Mouse (Mus musculus): ENCODE results near the gene Zfp580. TPM values are rescaled to one million over a fixed set of nuclear protein-coding genes. Genes with fewer than 3 reads are reported as not detected.
A peak's percentile ranks its signal among the peaks of the same experiment; 100 is the strongest.

Gene Zfp580
- polyA plus RNA-seq, 1 experiment from 2014 or later: 30.4 TPM

- ATAC-seq (no peak), DNase-seq (ENCODE audit: low spot score) (no peak)
- no peak for TF ChIP-seq CTCF (IDR thresholded peaks at IDR 0.05)
- TF ChIP-seq EP300 (IDR thresholded peaks at IDR 0.05): no peak
- no peak overlapping the region for H3K4me3 ChIP-seq (ENCODE audit: low read depth, low read length)
- no peak overlapping the region for H3K27ac ChIP-seq (ENCODE audit: low read length)
- peaks cover 25% of the 10 kb centered on the region for H3K9me3 ChIP-seq (ENCODE audit: low read length)
- no peak overlapping the region for H3K9ac ChIP-seq (replicated peaks; ENCODE audit: low read depth)
- peaks cover 51% of the 10 kb centered on the region for H3K36me3 ChIP-seq (ENCODE audit: insufficient read depth, low read length)
- no peaks in the 10 kb centered on the region for H3K27me3 ChIP-seq (replicated peaks; ENCODE audit: insufficient read depth, low read length)
- H3K4me2 ChIP-seq (replicated peaks; ENCODE audit: low read depth, low read length): no peak overlapping the region
- 86% methylated on average over 41 of the region's 46 CpGs for WGBS
- H3K4me1 ChIP-seq (ENCODE audit: insufficient read depth, low read depth, low read length): no peaks in the 10 kb centered on the region
These were observed 19.8 kb upstream of the Zfp580 start for GRCm38 (mm10) chr7:5031496-5031895.

DNA sequence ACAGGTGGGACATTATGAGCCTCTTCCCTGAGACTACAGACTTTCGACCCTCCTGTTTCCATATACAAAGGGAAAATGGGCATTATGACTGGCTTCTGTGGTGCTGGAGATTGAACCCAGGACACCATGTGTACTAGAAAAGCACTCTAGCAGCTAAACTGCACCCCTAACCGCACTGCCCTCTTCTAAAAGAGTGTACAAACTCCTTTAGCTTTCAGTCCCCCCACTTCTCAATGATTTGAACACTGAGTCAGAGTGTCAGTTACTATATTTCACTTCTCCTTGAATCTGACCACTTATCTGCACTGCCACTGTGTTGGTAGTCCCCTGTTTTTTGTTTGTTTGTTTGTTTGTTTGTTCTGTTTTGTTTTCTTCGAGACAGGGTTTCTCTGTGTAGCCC is 17.5 kb upstream of the Zfp580 start, which contains the start of gene 4632433K11Rik:
TSS of gene 4632433K11Rik (plus strand) at position 301 of the 400 bp plus-strand sequence.
- TF ChIP-seq CTCF (IDR thresholded peaks at IDR 0.05): no peak
- no peak for TF ChIP-seq EP300 (IDR thresholded peaks at IDR 0.05)
- no peak within 1 kb of the TSS for H3K27ac ChIP-seq (ENCODE audit: low read length)
- DNase-seq (ENCODE audit: low spot score): no peak
- H3K4me1 ChIP-seq (ENCODE audit: insufficient read depth, low read depth, low read length): no peaks in the 10 kb centered on the region
- no peak for ATAC-seq
- 90% methylated on average over 3 of the region's 3 CpGs for WGBS
- H3K4me3 ChIP-seq (ENCODE audit: low read depth, low read length): no peak within 1 kb of the TSS
- peaks cover 25% of the 10 kb centered on the region for H3K9me3 ChIP-seq (ENCODE audit: low read length)
- H3K36me3 ChIP-seq (ENCODE audit: insufficient read depth, low read length): peaks cover 46% of the 10 kb centered on the region
- no peaks in the 10 kb centered on the region for H3K27me3 ChIP-seq (replicated peaks; ENCODE audit: insufficient read depth, low read length)
- H3K9ac ChIP-seq (replicated peaks; ENCODE audit: low read depth): no peak within 1 kb of the TSS
- H3K4me2 ChIP-seq (replicated peaks; ENCODE audit: low read depth, low read length): no peak within 1 kb of the TSS

- no peak for DNase-seq (ENCODE audit: low spot score)
- no peaks in the 10 kb centered on the region for H3K27me3 ChIP-seq (replicated peaks; ENCODE audit: insufficient read depth, low read length)
- H3K9me3 ChIP-seq (ENCODE audit: low read length): peaks cover 13% of the 10 kb centered on the region
- H3K27ac ChIP-seq (ENCODE audit: low read length): no peak overlapping the region
- H3K4me3 ChIP-seq (ENCODE audit: low read depth, low read length): no peak overlapping the region
- 96% methylated on average over 17 of the region's 17 CpGs for WGBS
- peaks cover 28% of the 10 kb centered on the region for H3K36me3 ChIP-seq (ENCODE audit: insufficient read depth, low read length)
- TF ChIP-seq EP300 (IDR thresholded peaks at IDR 0.05): no peak
- TF ChIP-seq CTCF (IDR thresholded peaks at IDR 0.05): no peak
- H3K9ac ChIP-seq (replicated peaks; ENCODE audit: low read depth): no peak overlapping the region
- no peak overlapping the region for H3K4me2 ChIP-seq (replicated peaks; ENCODE audit: low read depth, low read length)
- H3K4me1 ChIP-seq (ENCODE audit: insufficient read depth, low read depth, low read length): no peaks in the 10 kb centered on the region
- ATAC-seq: no peak
These were observed 15.7 kb upstream of the Zfp580 start for GRCm38 (mm10) chr7:5035628-5036027.

DNA sequence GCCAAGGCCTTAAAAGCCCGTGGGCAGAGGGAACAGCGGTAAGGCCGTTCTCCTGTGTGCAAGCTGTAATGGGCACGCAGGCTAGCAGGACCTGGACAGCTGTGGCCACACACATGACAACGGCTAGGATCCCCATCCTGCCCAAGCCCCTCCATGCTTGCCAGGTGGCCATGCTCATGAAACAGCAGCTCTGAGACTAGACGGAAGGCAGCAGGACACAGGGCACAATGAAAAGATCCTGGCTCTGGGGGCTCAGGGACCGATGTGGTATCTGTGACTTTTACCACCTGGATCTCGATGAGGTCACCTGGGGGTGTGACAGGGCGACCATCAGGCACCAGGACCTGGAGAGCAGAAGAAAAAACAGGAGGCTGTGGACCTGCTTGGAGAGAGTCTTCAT is 15.2 kb upstream of the Zfp580 start:
- Histone ChIP-seq H3K27ac (ENCODE audit: low read length) (no peak overlapping the region), H3K4me1 (ENCODE audit: insufficient read depth, low read depth, low read length) (no peaks in the 10 kb centered on the region), H3K9me3 (ENCODE audit: low read length) (peaks cover 8% of the 10 kb centered on the region), H3K9ac (replicated peaks; ENCODE audit: low read depth) (no peak overlapping the region), H3K4me3 (ENCODE audit: low read depth, low read length) (no peak overlapping the region), H3K4me2 (replicated peaks; ENCODE audit: low read depth, low read length) (no peak overlapping the region), H3K27me3 (replicated peaks; ENCODE audit: insufficient read depth, low read length) (no peaks in the 10 kb centered on the region), H3K36me3 (ENCODE audit: insufficient read depth, low read length) (peaks cover 23% of the 10 kb centered on the region)
- no peak for TF ChIP-seq EP300 (IDR thresholded peaks at IDR 0.05)
- TF ChIP-seq CTCF (IDR thresholded peaks at IDR 0.05): no peak
- 89% methylated on average over 9 of the region's 9 CpGs for WGBS
- DNase-seq (ENCODE audit: low spot score): no peak
- ATAC-seq: no peak

DNA sequence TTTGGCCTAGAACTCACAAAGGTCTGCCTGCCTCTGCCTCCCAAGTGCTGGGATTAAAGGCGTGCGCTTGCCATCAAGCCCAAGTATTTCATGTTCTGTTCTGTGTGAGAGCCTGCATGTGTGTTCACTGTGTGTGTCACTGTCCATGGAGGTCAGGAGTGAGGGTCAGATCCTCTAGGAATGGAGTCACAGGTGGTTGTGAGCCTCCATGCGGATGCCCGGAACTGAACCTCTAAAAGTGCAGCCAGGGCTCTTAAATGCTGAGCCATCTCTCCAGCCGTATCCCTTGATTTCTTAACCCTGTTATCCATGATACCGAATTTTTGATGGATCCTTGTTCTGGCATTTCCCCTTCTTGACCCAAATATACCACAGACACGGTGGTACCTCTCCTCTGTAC is 14.3 kb upstream of the Zfp580 start:
- Histone ChIP-seq H3K4me3 (ENCODE audit: low read depth, low read length) (no peak overlapping the region), H3K4me1 (ENCODE audit: insufficient read depth, low read depth, low read length) (no peaks in the 10 kb centered on the region), H3K9ac (replicated peaks; ENCODE audit: low read depth) (no peak overlapping the region), H3K9me3 (ENCODE audit: low read length) (no peaks in the 10 kb centered on the region), H3K27ac (ENCODE audit: low read length) (no peak overlapping the region), H3K27me3 (replicated peaks; ENCODE audit: insufficient read depth, low read length) (no peaks in the 10 kb centered on the region), H3K36me3 (ENCODE audit: insufficient read depth, low read length) (peaks cover 14% of the 10 kb centered on the region), H3K4me2 (replicated peaks; ENCODE audit: low read depth, low read length) (no peak overlapping the region)
- TF ChIP-seq CTCF (IDR thresholded peaks at IDR 0.05): no peak
- TF ChIP-seq EP300 (IDR thresholded peaks at IDR 0.05): no peak
- 96% methylated on average over 7 of the region's 7 CpGs for WGBS
- ATAC-seq (no peak), DNase-seq (ENCODE audit: low spot score) (no peak)

DNA sequence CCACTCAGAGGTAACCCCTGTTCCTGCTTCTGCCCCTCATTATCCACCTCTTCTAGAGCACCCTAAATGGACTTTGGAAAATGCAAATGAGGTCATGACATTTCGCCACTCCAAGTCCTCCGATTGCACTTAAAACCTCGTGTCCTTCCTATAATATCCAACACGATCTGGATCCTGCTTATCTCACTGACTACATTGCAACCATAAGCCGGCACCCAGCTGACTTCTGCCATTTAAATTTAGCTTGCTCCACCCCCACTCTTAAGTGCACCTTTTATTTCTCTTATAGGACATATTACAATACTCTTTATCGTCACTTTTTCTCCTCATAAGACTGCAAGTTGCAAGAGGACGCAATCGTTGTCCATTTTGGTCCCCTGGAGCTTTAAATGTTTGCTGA is 13.9 kb upstream of the Zfp580 start:
- no peak for DNase-seq (ENCODE audit: low spot score)
- Histone ChIP-seq H3K4me2 (replicated peaks; ENCODE audit: low read depth, low read length) (peak overlapping the region; percentile 41), H3K27ac (ENCODE audit: low read length) (peak overlapping the region; percentile 94; the same call in 1 of the 2 replicates), H3K4me3 (ENCODE audit: low read depth, low read length) (peak overlapping the region; percentile 53; the same call in 1 of the 2 replicates), H3K9ac (replicated peaks; ENCODE audit: low read depth) (no peak overlapping the region), H3K36me3 (ENCODE audit: insufficient read depth, low read length) (peaks cover 9% of the 10 kb centered on the region), H3K27me3 (replicated peaks; ENCODE audit: insufficient read depth, low read length) (no peaks in the 10 kb centered on the region), H3K4me1 (ENCODE audit: insufficient read depth, low read depth, low read length) (no peaks in the 10 kb centered on the region), H3K9me3 (ENCODE audit: low read length) (no peaks in the 10 kb centered on the region)
- WGBS: 83% methylated on average over 8 of the region's 8 CpGs
- no peak for TF ChIP-seq CTCF (IDR thresholded peaks at IDR 0.05)
- no peak for TF ChIP-seq EP300 (IDR thresholded peaks at IDR 0.05)
- ATAC-seq: no peak

All from lung, postnatal 0 days (tissue).